Mouse (Mus musculus) ES-E14 (cell line): Measurements from ENCODE around the gene Hnrnpk.

Experiments used
- HCFC1 ChIP-seq: IDR thresholded peaks from 2 replicates; pipeline ENCODE4 v1.6.1; 2012; ENCODE audit warnings: low read length, inconsistent platforms, borderline replicate concordance; ENCODE audit not compliant: insufficient read depth
- ZC3H11A ChIP-seq: IDR thresholded peaks from 2 replicates; pipeline ENCODE4 v1.6.1; 2012; ENCODE audit warnings: low read depth, mild to moderate bottlenecking, inconsistent platforms, low read length, borderline replicate concordance
- ZNF384 ChIP-seq: IDR thresholded peaks from 2 replicates; pipeline ENCODE4 v1.6.1; 2012; ENCODE audit warnings: low read depth, low read length, inconsistent platforms

DNA sequence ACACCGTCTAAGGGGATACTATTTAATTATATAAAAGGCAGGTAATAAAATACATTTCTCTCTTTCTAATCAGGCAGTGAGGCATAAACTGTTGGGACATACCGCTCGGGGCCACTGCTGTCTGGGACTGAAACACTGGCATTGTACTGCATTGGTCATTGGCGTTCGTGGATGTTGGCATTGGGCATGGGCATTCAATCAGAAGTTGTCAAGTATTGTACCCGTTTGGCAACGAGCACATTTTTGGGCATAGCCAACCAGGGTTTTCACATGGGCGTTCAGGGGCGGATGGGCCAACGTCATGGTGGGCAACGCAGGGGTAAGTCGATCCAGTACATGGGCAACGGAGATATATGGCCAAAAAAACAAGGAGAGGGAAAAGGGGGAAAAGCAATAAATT lies 5.5 kb downstream of the Hnrnpk start:
- no peak for TF ChIP-seq ZC3H11A
- no peak for TF ChIP-seq ZNF384
- TF ChIP-seq HCFC1, result no peak
